8 mouse cellular contexts compared by ENCODE assay signal in the genomic region with DNA sequence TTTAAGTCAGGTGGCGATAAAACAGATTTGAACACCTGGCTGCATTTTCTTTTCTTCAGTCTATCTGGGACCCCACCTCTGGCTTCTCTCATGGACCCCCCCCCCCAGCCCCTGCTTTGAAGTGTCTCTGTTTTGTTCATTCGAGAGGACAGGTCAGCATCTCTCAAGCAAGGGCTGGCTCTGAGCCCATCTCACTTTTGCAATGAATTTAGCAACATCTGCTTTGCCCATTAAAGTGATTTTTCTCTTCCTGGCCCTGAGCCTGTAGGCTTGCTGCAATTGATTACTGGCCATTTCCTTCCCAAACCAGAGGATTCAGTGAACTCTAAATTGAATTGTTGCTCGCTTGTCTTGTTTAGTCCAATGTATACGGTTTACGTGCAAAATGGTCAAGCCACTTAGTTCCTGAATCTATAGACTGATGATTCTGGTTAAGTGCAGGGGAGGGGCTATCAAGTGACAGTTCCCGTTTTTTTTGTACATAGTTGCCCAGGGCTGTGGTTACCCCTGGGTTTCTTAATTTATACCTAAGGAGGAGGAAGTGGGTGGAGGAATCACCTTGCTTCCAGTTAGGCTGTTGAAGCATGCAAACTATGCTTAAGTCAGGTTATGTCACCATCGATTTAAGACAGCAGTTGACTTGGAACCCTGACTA.
DNase-seq lines count a peak whose midpoint lies in the region; ATAC-seq lines count a peak whose summit lies in the region.
"Had no signal": no experiment of that assay in that cellular context is flagged by ENCODE, and none has a peak within 500 bp of the region (broad histone marks: within the 10 kb centered on the region; RNA-seq: fewer than 3 reads in every experiment).

No protein-coding gene starts in this region.

- H3K4me3 ChIP-seq in embryonic facial prominence, embryonic 14.5 days (ENCODE audit: low read depth, low read length) = no peak overlapping the region
- no peak overlapping the region for H3K4me3 ChIP-seq in liver, embryonic 13.5 days (replicated peaks)
- H3K4me3 ChIP-seq in forebrain, embryonic 16.5 days (replicated peaks; ENCODE audit: low read length) = no peak overlapping the region
- H3K4me3 ChIP-seq in forebrain, embryonic 10.5 days = no peak overlapping the region

- WGBS in embryonic facial prominence, embryonic 14.5 days = 29% methylated on average over 7 of the region's 7 CpGs
- 21% methylated on average over 7 of the region's 7 CpGs for WGBS in liver, embryonic 13.5 days (ENCODE audit: insufficient replicate concordance)
- 76% methylated on average over 7 of the region's 7 CpGs for WGBS in forebrain, embryonic 16.5 days
- 73% methylated on average over 7 of the region's 7 CpGs for WGBS in forebrain, embryonic 10.5 days

- H3K4me2 ChIP-seq in embryonic facial prominence, embryonic 14.5 days (ENCODE audit: low read depth, low read length) = no peak overlapping the region
- no peak overlapping the region for H3K4me2 ChIP-seq in liver, embryonic 13.5 days
- no peak overlapping the region for H3K4me2 ChIP-seq in forebrain, embryonic 16.5 days (ENCODE audit: low read length)

- H3K9ac ChIP-seq in embryonic facial prominence, embryonic 14.5 days (ENCODE audit: low read depth, low read length) = no peak overlapping the region
- no peak overlapping the region for H3K9ac ChIP-seq in liver, embryonic 13.5 days
- H3K9ac ChIP-seq in forebrain, embryonic 16.5 days (replicated peaks; ENCODE audit: low read depth, low read length) = no peak overlapping the region

- ATAC-seq in embryonic facial prominence, embryonic 14.5 days (ENCODE audit: low read depth) = 0 out of 2 replicates have a peak, but pooled peaks have one; percentile 22
- no peak for ATAC-seq in liver, embryonic 13.5 days (ENCODE audit: low read depth)
- ATAC-seq in forebrain, embryonic 16.5 days = no peak

- DNase-seq in spleen, postnatal 36 days (ENCODE audit: low spot score in 2 of 2) = peak; percentile 79 to 84
- no peak for DNase-seq in spleen, adult 12 weeks (ENCODE audit: low spot score)
- DNase-seq in embryonic facial prominence, embryonic 14.5 days (ENCODE audit: low spot score) = peak; percentile 76
- DNase-seq in liver, embryonic 13.5 days = peak; percentile 5
- no peak for DNase-seq in forebrain, embryonic 10.5 days (ENCODE audit: extremely low spot score, low spot score)
- DNase-seq in neural tube, embryonic 10.5 days (ENCODE audit: extremely low spot score, low spot score) = no peak
- DNase-seq: retina, postnatal 1 day had no signal

- H3K9me3 ChIP-seq in embryonic facial prominence, embryonic 14.5 days (ENCODE audit: control insufficient read depth, low read length) = no peaks in the 10 kb centered on the region
- H3K9me3 ChIP-seq in liver, embryonic 13.5 days (replicated peaks) = no peaks in the 10 kb centered on the region
- H3K9me3 ChIP-seq in forebrain, embryonic 16.5 days (ENCODE audit: control insufficient read depth, low read length) = no peaks in the 10 kb centered on the region
- H3K9me3 ChIP-seq in forebrain, embryonic 10.5 days = no peaks in the 10 kb centered on the region

- peaks cover 14% of the 10 kb centered on the region for H3K4me1 ChIP-seq in embryonic facial prominence, embryonic 14.5 days (ENCODE audit: control insufficient read depth, insufficient read depth, low read length)
- peaks cover 24% of the 10 kb centered on the region for H3K4me1 ChIP-seq in liver, embryonic 13.5 days (replicated peaks)
- no peaks in the 10 kb centered on the region for H3K4me1 ChIP-seq in forebrain, embryonic 16.5 days (replicated peaks; ENCODE audit: control insufficient read depth, insufficient read depth, low read length)
- H3K4me1 ChIP-seq in forebrain, embryonic 10.5 days = peaks cover 29% of the 10 kb centered on the region

- H3K27me3 ChIP-seq in embryonic facial prominence, embryonic 14.5 days (replicated peaks; ENCODE audit: control insufficient read depth, insufficient read depth, low read length) = no peaks in the 10 kb centered on the region
- H3K27me3 ChIP-seq in liver, embryonic 13.5 days = no peaks in the 10 kb centered on the region
- no peaks in the 10 kb centered on the region for H3K27me3 ChIP-seq in forebrain, embryonic 16.5 days (replicated peaks; ENCODE audit: control insufficient read depth, insufficient read depth, low read length)
- H3K27me3 ChIP-seq in forebrain, embryonic 10.5 days (ENCODE audit: poor library complexity, severe bottlenecking) = no peaks in the 10 kb centered on the region

- no peak overlapping the region for H3K27ac ChIP-seq in embryonic facial prominence, embryonic 14.5 days (replicated peaks; ENCODE audit: low read depth, low read length)
- H3K27ac ChIP-seq in liver, embryonic 13.5 days = no peak overlapping the region
- H3K27ac ChIP-seq in forebrain, embryonic 16.5 days (ENCODE audit: low read length) = no peak overlapping the region
- no peak overlapping the region for H3K27ac ChIP-seq in forebrain, embryonic 10.5 days

- H3K36me3 ChIP-seq in embryonic facial prominence, embryonic 14.5 days (ENCODE audit: control insufficient read depth, insufficient read depth, low read length) = no peaks in the 10 kb centered on the region
- no peaks in the 10 kb centered on the region for H3K36me3 ChIP-seq in liver, embryonic 13.5 days
- H3K36me3 ChIP-seq in forebrain, embryonic 16.5 days (ENCODE audit: control insufficient read depth, insufficient read depth) = no peaks in the 10 kb centered on the region
- H3K36me3 ChIP-seq in forebrain, embryonic 10.5 days (replicated peaks) = no peaks in the 10 kb centered on the region

Comparison
In these comparisons a context has a peak if more than half of its experiments do, and no peak if none do; other contexts are left out.
1. DNase-seq: peak in spleen, postnatal 36 days (2 of 2), embryonic facial prominence, embryonic 14.5 days (single experiment) and liver, embryonic 13.5 days (single experiment); none in spleen, adult 12 weeks (single experiment), forebrain, embryonic 10.5 days (single experiment) and neural tube, embryonic 10.5 days (single experiment).